Mouse (Mus musculus) megakaryocyte progenitor cell, adult 5-6 weeks (primary cell): Measurements from ENCODE around the gene Lin28b. TPM values are rescaled to one million over a fixed set of nuclear protein-coding genes. Genes with fewer than 3 reads are reported as not detected.

Experiments
- ATAC-seq: replicated peaks from 2 replicates; pipeline ENCODE4 v1.8.0; 2016; ENCODE audit warnings: mild to moderate bottlenecking, moderate TSS enrichment, inconsistent platforms; ENCODE audit not compliant: poor library complexity
- total RNA-seq, 2 experiments: library from RNA; stranded (forward) in 1 of 2; stranded (reverse) in 1 of 2; fragments of 157-497, 149-512 nt in 1 of 2; fragments of 200-1000 nt in 1 of 2; gene quantifications; 2 replicates each; pipeline versions ENCODE4 v1.2.3 to v1.2.4; 2015 to 2017

The Lin28b gene
- total RNA-seq, 2 experiments from 2014 or later, result not detected

DNA sequence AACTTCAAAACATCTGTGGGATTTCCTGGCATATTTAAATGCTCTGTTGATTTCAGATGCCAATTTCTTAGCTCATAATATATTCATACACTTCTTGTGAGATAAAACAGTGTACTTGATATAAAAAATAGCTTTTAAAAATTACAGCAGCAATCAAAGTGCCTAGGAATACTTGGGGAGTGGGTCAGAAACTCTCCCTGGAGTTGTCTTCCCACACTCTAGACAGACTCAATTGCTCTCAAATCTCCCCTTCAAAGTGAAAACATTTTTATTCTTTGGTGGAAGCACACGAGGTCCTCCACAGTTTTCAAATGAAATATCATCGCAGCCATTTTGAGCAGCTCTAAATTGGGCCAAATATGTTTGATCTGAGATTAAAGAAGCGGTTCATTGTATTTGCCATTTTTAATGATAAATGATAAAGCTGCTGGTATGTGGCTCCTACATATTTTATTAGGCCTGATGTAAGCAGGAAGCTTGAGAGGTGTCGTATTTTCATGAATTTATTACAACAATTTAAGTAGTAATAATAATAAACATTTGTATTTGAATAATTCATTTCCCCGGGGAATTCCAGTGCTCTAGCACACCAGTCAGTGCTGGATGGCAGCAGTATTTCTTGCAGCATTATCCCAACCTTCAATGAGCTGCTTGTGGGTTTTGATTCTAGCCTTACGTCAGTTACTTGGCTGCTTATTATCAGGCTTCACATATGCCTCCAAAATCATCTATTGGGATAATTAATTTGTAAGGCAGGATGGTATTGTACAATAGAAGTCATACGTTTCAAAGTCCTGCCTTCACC lies 157.8 kb downstream of the Lin28b start:
- ATAC-seq, result no peak

Other genes starting within 250 kb of the Lin28b start
- gene Bves, start 150.6 kb downstream of the Lin28b start, total RNA-seq (2015), result not detected in 2 replicates
- gene Bves, start 150.6 kb downstream of the Lin28b start, total RNA-seq (2017), result not detected in 2 replicates
- gene Hace1, start 91.4 kb upstream of the Lin28b start, total RNA-seq (2015), result 17.4 and 18.5 TPM in 2 replicates
- gene Hace1, start 91.4 kb upstream of the Lin28b start, total RNA-seq (2017), result 14.3 and 19.8 TPM in 2 replicates